Mouse (Mus musculus) MN1 (cell line): ENCODE data around the gene Tpbgl.

Experiments used
- DNase-seq: peaks from one replicate; pipeline ENCODE4 v3.0.0-alpha.2; 2016; ENCODE audit warnings: low spot score

Tpbgl gene

DNA sequence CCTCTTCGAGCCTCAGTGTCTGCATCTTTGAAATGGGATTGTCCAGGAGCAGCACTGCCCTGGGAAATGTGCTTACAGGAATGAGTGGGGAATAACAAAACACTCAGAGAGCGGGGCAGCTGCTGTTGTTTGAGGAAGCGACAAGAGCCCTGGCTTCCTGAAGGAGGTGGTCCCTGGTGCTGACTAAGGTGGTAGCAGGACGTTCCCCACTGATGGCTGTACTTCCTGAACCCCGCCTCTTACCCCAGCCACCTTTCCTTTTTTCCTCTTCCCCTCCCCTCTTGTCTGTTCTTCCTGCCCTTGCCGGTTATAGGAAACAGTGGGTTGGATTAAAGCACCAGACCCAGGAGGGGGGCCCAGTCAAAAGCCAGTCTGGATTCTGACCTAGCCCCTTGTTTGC lies 46.7 kb downstream of the Tpbgl start:
- DNase-seq, result no peak

DNA sequence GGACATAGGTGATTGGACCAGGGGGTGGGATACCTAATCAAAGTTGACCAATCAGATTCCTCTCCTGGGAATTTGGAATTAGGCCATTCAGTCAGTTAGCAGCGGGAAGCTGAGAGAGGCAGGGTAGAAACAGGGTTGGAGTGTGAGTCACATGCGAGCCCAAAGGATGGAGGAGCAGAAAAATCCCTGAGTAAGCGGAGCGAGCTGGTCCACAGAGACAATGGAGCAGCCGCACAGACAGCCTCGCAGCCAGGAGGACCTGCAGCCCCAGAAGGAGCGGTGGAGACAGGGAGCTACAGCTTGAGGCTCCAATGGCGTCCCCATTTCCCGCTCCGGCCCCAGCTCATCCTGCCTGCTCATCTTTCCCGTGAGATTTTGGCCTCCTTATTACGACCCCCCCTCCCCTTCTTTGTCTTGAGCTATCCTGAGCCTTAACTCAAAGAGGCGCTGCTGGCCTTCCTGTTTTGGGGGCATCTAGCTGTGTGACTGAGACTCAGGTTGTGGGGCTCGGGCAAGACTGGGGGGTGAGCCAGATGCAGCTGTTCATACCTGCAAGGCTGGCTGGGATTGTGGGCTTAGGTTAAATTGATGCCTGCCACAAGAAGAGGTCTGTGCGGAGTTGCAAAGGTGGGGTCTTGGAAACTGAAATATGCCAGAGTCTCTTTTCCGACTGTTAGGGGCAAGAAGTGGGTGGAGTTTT lies 47.3 kb downstream of the Tpbgl start:
- DNase-seq, result no peak

- no peak for DNase-seq
Observed at GRCm38 (mm10) chr7:99578246-99578645, 48.7 kb downstream of the Tpbgl start.
